27 mouse cellular contexts compared by ENCODE assay signal in the genomic region with DNA sequence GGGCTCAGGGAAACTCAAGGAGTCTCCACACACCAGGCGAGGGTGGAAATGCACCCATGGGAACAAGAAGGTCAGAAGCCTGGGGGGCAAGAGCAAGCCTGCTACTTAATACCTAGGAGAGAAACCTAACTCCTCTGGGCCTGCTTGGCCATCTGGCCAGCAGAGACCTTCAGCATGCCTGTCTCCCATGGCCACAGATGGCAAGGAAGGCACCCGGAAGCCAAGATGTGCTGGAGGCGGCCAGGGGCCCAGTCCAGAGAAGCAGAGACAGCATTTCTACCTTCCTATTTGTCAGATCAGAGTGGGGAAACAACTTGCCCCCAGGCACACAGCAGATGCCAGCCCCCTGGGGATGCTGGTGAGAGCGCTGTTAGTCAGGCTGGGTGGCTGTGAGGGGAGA. TPM values are rescaled to one million over a fixed set of nuclear protein-coding genes. Genes with fewer than 3 reads are reported as not detected.
DNase-seq lines count a peak whose midpoint lies in the region; ATAC-seq lines count a peak whose summit lies in the region.
"Had no signal": no experiment of that assay in that cellular context is flagged by ENCODE, and none has a peak within 500 bp of the region (broad histone marks: within the 10 kb centered on the region; RNA-seq: fewer than 3 reads in every experiment).

No protein-coding gene starts in this region.

- H3K27ac ChIP-seq in heart, embryonic 12.5 days (ENCODE audit: poor library complexity, severe bottlenecking): peak overlapping the region; percentile 79
- H3K27ac ChIP-seq in hindbrain, embryonic 14.5 days: no peak overlapping the region
- H3K27ac ChIP-seq in hindbrain, embryonic 12.5 days: no peak overlapping the region
- H3K27ac ChIP-seq: embryonic facial prominence, embryonic 13.5 days; heart, adult 2 months; hindbrain, embryonic 15.5 days; kidney, postnatal 0 days; midbrain, embryonic 13.5 days; stomach, postnatal 0 days had no signal

- peaks cover 19% of the 10 kb centered on the region for H3K4me1 ChIP-seq in heart, embryonic 12.5 days (replicated peaks)
- peaks cover 64% of the 10 kb centered on the region for H3K4me1 ChIP-seq in megakaryocyte, embryonic 14.5 days
- no peaks in the 10 kb centered on the region for H3K4me1 ChIP-seq in hindbrain, embryonic 14.5 days (replicated peaks; ENCODE audit: control insufficient read depth, insufficient read depth, low read length)
- H3K4me1 ChIP-seq in hindbrain, embryonic 12.5 days: 0 out of 2 replicates have a peak, but pooled peaks cover 2% of the 10 kb centered on the region
- H3K4me1 ChIP-seq: embryonic facial prominence, embryonic 13.5 days; hindbrain, embryonic 15.5 days; midbrain, embryonic 13.5 days had no signal

- peaks cover 13% of the 10 kb centered on the region for H3K9me3 ChIP-seq in heart, embryonic 12.5 days (replicated peaks)
- H3K9me3 ChIP-seq in megakaryocyte, embryonic 14.5 days: peaks cover 8% of the 10 kb centered on the region
- 0 out of 2 replicates have a peak, but pooled peaks cover 6% of the 10 kb centered on the region for H3K9me3 ChIP-seq in hindbrain, embryonic 14.5 days (ENCODE audit: control insufficient read depth, low read length)
- H3K9me3 ChIP-seq in hindbrain, embryonic 12.5 days (replicated peaks): peaks cover 8% of the 10 kb centered on the region; the same call in 1 of the 2 replicates
- H3K9me3 ChIP-seq: hindbrain, embryonic 15.5 days had no signal

- intact Hi-C loops in heart, postnatal 14 days (cut with DNase I): no loop called here

- 92% methylated on average over 4 of the region's 4 CpGs for WGBS in heart, embryonic 12.5 days
- WGBS in hindbrain, embryonic 14.5 days: 86% methylated on average over 4 of the region's 4 CpGs
- 93% methylated on average over 4 of the region's 4 CpGs for WGBS in hindbrain, embryonic 12.5 days

- H3K9ac ChIP-seq in heart, embryonic 12.5 days: no peak overlapping the region; the same call in 1 of the 2 replicates
- H3K9ac ChIP-seq in hindbrain, embryonic 14.5 days: no peak overlapping the region
- H3K9ac ChIP-seq in hindbrain, embryonic 12.5 days: no peak overlapping the region
- H3K9ac ChIP-seq: embryonic facial prominence, embryonic 13.5 days; hindbrain, embryonic 15.5 days; lung, embryonic 14.5 days had no signal

- no peaks in the 10 kb centered on the region for H3K27me3 ChIP-seq in heart, embryonic 12.5 days (replicated peaks)
- peaks cover 3% of the 10 kb centered on the region for H3K27me3 ChIP-seq in megakaryocyte, embryonic 14.5 days (replicated peaks)
- H3K27me3 ChIP-seq in hindbrain, embryonic 14.5 days (ENCODE audit: control insufficient read depth, insufficient read depth, low read length): no peaks in the 10 kb centered on the region
- H3K27me3 ChIP-seq in hindbrain, embryonic 12.5 days: no peaks in the 10 kb centered on the region
- H3K27me3 ChIP-seq: embryonic facial prominence, embryonic 13.5 days; hindbrain, embryonic 15.5 days; midbrain, embryonic 13.5 days; Patski had no signal

- DNase-seq in cerebellum, adult 9-11 months: peak; percentile 71
- DNase-seq in cerebellum, adult 11 months: no peak
- DNase-seq in heart, postnatal 14 days: no peak
- no peak for DNase-seq in hindbrain, embryonic 14.5 days (ENCODE audit: low spot score)
- DNase-seq: adrenal gland, postnatal 25 days; B cell, adult 2 months; heart, adult 2 months; kidney, adult 11 months; lung, embryonic 14.5 days; lung, postnatal 4 days; right cerebral cortex, postnatal 25 days had no signal

- ATAC-seq in heart, embryonic 12.5 days (ENCODE audit: insufficient number of reproducible peaks, low FRiP score): no peak
- ATAC-seq in megakaryocyte, adult 5-6 weeks (ENCODE audit: poor library complexity, severe bottlenecking): no peak
- ATAC-seq in hindbrain, embryonic 14.5 days (ENCODE audit: low FRiP score): no peak
- ATAC-seq in hindbrain, embryonic 12.5 days (ENCODE audit: low FRiP score): no peak
- ATAC-seq: activated CD4-positive, CD25-positive, alpha-beta regulatory T cell, adult 4 months; midbrain, embryonic 13.5 days; Patski had no signal

- no peak overlapping the region for H3K4me2 ChIP-seq in heart, embryonic 12.5 days
- H3K4me2 ChIP-seq in hindbrain, embryonic 14.5 days (replicated peaks): no peak overlapping the region
- no peak overlapping the region for H3K4me2 ChIP-seq in hindbrain, embryonic 12.5 days (replicated peaks)
- H3K4me2 ChIP-seq: embryonic facial prominence, embryonic 13.5 days; hindbrain, embryonic 15.5 days; lung, embryonic 14.5 days; midbrain, embryonic 13.5 days had no signal

- H3K4me3 ChIP-seq in heart, embryonic 12.5 days: no peak overlapping the region
- H3K4me3 ChIP-seq in megakaryocyte, embryonic 14.5 days (replicated peaks): peak overlapping the region; percentile 86
- H3K4me3 ChIP-seq in hindbrain, embryonic 14.5 days (replicated peaks; ENCODE audit: low read length): no peak overlapping the region
- no peak overlapping the region for H3K4me3 ChIP-seq in hindbrain, embryonic 12.5 days
- H3K4me3 ChIP-seq: embryonic facial prominence, embryonic 13.5 days; heart, adult 2 months; hindbrain, embryonic 15.5 days; midbrain, embryonic 13.5 days had no signal

- peaks cover 98% of the 10 kb centered on the region for H3K36me3 ChIP-seq in heart, embryonic 12.5 days
- H3K36me3 ChIP-seq in megakaryocyte, embryonic 14.5 days (replicated peaks; ENCODE audit: low read length): peaks cover 89% of the 10 kb centered on the region
- peaks cover 97% of the 10 kb centered on the region for H3K36me3 ChIP-seq in hindbrain, embryonic 14.5 days (replicated peaks; ENCODE audit: control insufficient read depth, insufficient read depth)
- H3K36me3 ChIP-seq in hindbrain, embryonic 12.5 days: peaks cover 98% of the 10 kb centered on the region

RNA-seq across cellular contexts. Expression of a gene that starts 21.3 kb away (rescaled TPM):
- polyA plus RNA-seq in heart, embryonic 12.5 days (2016; fragmentation: Nextera tagmentation; extraction: Ambion mirVana): 39.1 and 41.0 TPM in 2 replicates
- total RNA-seq in heart, postnatal 14 days (2021): 1 to 10 TPM; 3.9 to 4.1 TPM
- polyA plus RNA-seq in megakaryocyte, embryonic 14.5 days (2012; ENCODE audit: insufficient read depth, low replicate concordance): 0.73 TPM in 1 of 2 replicates, not detected in the other
- 13.3 and 14.6 TPM in 2 replicates for total RNA-seq in megakaryocyte, adult 5-6 weeks (2015)
- 36.4 and 47.0 TPM in 2 replicates for total RNA-seq in megakaryocyte, adult 5-6 weeks (2017)
- polyA plus RNA-seq in hindbrain, embryonic 14.5 days (2014; fragmentation: Nextera tagmentation; extraction: Ambion mirVana): 11.3 and 11.9 TPM in 2 replicates
- polyA plus RNA-seq in hindbrain, embryonic 12.5 days (2016; fragmentation: Nextera tagmentation; extraction: Ambion mirVana): 35.1 and 36.5 TPM in 2 replicates

RNA-seq across cellular contexts. Expression of a gene that starts 36.4 kb away (rescaled TPM):
- polyA plus RNA-seq in heart, embryonic 12.5 days (2016; fragmentation: Nextera tagmentation; extraction: Ambion mirVana): 31.3 and 32.3 TPM in 2 replicates
- 10 to 100 TPM; 23.3 to 24.5 TPM for total RNA-seq in heart, postnatal 14 days (2021)
- polyA plus RNA-seq in megakaryocyte, embryonic 14.5 days (2012; ENCODE audit: insufficient read depth, low replicate concordance): 1.1 and 3.3 TPM in 2 replicates
- total RNA-seq in megakaryocyte, adult 5-6 weeks (2015): 22.4 and 28.5 TPM in 2 replicates
- 23.9 and 27.3 TPM in 2 replicates for total RNA-seq in megakaryocyte, adult 5-6 weeks (2017)
- polyA plus RNA-seq in hindbrain, embryonic 14.5 days (2014; fragmentation: Nextera tagmentation; extraction: Ambion mirVana): 133 and 147 TPM in 2 replicates
- polyA plus RNA-seq in hindbrain, embryonic 12.5 days (2016; fragmentation: Nextera tagmentation; extraction: Ambion mirVana): 55.6 and 58.7 TPM in 2 replicates

RNA-seq across cellular contexts. Expression of a gene that starts 50.8 kb away (rescaled TPM):
- polyA plus RNA-seq in heart, embryonic 12.5 days (2016; fragmentation: Nextera tagmentation; extraction: Ambion mirVana): 4.5 and 5.2 TPM in 2 replicates
- 10 to 100 TPM; 22.8 to 23.8 TPM for total RNA-seq in heart, postnatal 14 days (2021)
- polyA plus RNA-seq in megakaryocyte, embryonic 14.5 days (2012; ENCODE audit: insufficient read depth, low replicate concordance): 3.8 and 5.8 TPM in 2 replicates
- 1.1 and 1.3 TPM in 2 replicates for total RNA-seq in megakaryocyte, adult 5-6 weeks (2015)
- total RNA-seq in megakaryocyte, adult 5-6 weeks (2017): 1.6 and 1.7 TPM in 2 replicates
- 9.5 and 9.7 TPM in 2 replicates for polyA plus RNA-seq in hindbrain, embryonic 14.5 days (2014; fragmentation: Nextera tagmentation; extraction: Ambion mirVana)
- polyA plus RNA-seq in hindbrain, embryonic 12.5 days (2016; fragmentation: Nextera tagmentation; extraction: Ambion mirVana): 7.7 and 8.6 TPM in 2 replicates

RNA-seq across cellular contexts. Expression of a gene that starts 58.6 kb away (rescaled TPM):
- polyA plus RNA-seq in heart, embryonic 12.5 days (2016; fragmentation: Nextera tagmentation; extraction: Ambion mirVana): not detected in 2 replicates
- not detected for total RNA-seq in heart, postnatal 14 days (2021)
- polyA plus RNA-seq in megakaryocyte, embryonic 14.5 days (2012; ENCODE audit: insufficient read depth, low replicate concordance): not detected in 2 replicates
- total RNA-seq in megakaryocyte, adult 5-6 weeks (2015): not detected in 2 replicates
- not detected in 2 replicates for total RNA-seq in megakaryocyte, adult 5-6 weeks (2017)
- not detected in 2 replicates for polyA plus RNA-seq in hindbrain, embryonic 14.5 days (2014; fragmentation: Nextera tagmentation; extraction: Ambion mirVana)
- not detected in 2 replicates for polyA plus RNA-seq in hindbrain, embryonic 12.5 days (2016; fragmentation: Nextera tagmentation; extraction: Ambion mirVana)
- total RNA-seq: adrenal gland, postnatal 25 days; heart, adult 2 months; layer of hippocampus, adult 18-20 months; left cerebral cortex, adult 18-20 months had no signal
- polyA plus RNA-seq: activated CD4-positive, CD25-positive, alpha-beta regulatory T cell, adult 4 months; embryonic facial prominence, embryonic 13.5 days; forebrain, embryonic 11.5 days; heart, adult 2 months; hindbrain, embryonic 15.5 days; limb, embryonic 11.5 days; lung, embryonic 14.5 days; midbrain, embryonic 13.5 days; neural tube, embryonic 14.5 days; stomach, postnatal 0 days had no signal
